Mouse (Mus musculus) myocyte (in vitro differentiated cells): Measurements from ENCODE around the gene Mitf.

ENCODE experiments used
- E2F4 ChIP-seq: IDR thresholded peaks from one replicate; pipeline ENCODE4 v1.6.1; 2011; ENCODE audit warnings: mild to moderate bottlenecking, control low read depth, moderate library complexity; ENCODE audit not compliant: insufficient read depth
- POLR2A ChIP-seq: IDR thresholded peaks from one replicate; pipeline ENCODE4 v1.6.1; 2011; ENCODE audit warnings: low read depth, mild to moderate bottlenecking, control low read depth, moderate library complexity; ENCODE audit not compliant: insufficient read length
- POLR2AphosphoS2 ChIP-seq: IDR thresholded peaks from one replicate; pipeline ENCODE4 v1.6.1; 2011; ENCODE audit warnings: low read depth, control low read depth; ENCODE audit not compliant: insufficient read length
- USF1 ChIP-seq: IDR thresholded peaks from one replicate; pipeline ENCODE4 v1.6.1; 2011; ENCODE audit warnings: low read depth, mild to moderate bottlenecking, control low read depth, moderate library complexity

DNA sequence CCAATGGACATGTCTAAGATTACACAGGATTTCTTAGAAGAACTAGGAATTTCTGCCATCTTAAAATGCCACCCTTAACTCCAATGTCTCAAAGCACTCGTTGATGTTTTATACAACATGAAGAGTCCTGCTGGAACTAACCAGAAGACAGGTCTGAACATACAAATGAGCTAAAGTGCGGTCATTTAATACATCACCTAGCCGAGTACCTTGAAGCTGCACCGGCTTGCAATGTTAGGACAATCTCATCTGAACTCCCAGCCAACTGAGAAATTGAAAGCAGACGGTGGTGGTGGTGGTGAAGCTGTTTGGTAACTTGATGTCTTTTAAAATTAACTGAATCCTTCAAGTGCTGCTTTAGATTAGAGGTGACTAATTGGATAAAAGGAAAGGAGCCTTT lies 801 bp upstream of the Mitf start:
- TF ChIP-seq POLR2A (no peak), POLR2AphosphoS2 (no peak), E2F4 (no peak), USF1 (no peak)
